Mouse (Mus musculus) liver, embryonic 16.5 days (tissue): ENCODE data around the gene Ssr2. TPM values are rescaled to one million over a fixed set of nuclear protein-coding genes. Genes with fewer than 3 reads are reported as not detected.
"Not testable (repeated sequence)": the region's sequence is repeated elsewhere in the genome, so short reads cannot be mapped to it uniquely, and the experiment has no call there.

Experiments
- ATAC-seq: fragments of 200-750 bp; cut with Nextera tagmentation; 2 replicates; pipeline ENCODE4 v1.8.0; 2017; ENCODE audit warnings: low read depth, mild to moderate bottlenecking, moderate number of reproducible peaks, moderate library complexity
- H3K27ac ChIP-seq: fragments of 300-500 bp; sonication (generic); 2 replicates; pipeline ENCODE4 v1.5.1; 2014; ENCODE audit warnings: mild to moderate bottlenecking, low read length
- H3K27me3 ChIP-seq: fragments of 300-500 bp; sonication (generic); 2 replicates; pipeline ENCODE4 v1.6.1; 2014; ENCODE audit warnings: low read depth, low read length, mixed read lengths; ENCODE audit not compliant: control insufficient read depth, insufficient read depth
- H3K36me3 ChIP-seq: fragments of 300-500 bp; sonication (generic); 2 replicates; pipeline ENCODE4 v1.6.1; 2014; ENCODE audit warnings: mild to moderate bottlenecking; ENCODE audit not compliant: control insufficient read depth, insufficient read depth
- H3K4me1 ChIP-seq: fragments of 300-500 bp; sonication (generic); 2 replicates; pipeline ENCODE4 v1.6.1; 2014; ENCODE audit warnings: low read depth, low read length, mixed read lengths; ENCODE audit not compliant: control insufficient read depth
- H3K4me2 ChIP-seq: fragments of 300-500 bp; sonication (generic); 2 replicates; pipeline ENCODE4 v1.6.1; 2014; ENCODE audit warnings: low read depth, low read length, mixed read lengths
- H3K4me3 ChIP-seq: fragments of 300-500 bp; sonication (generic); 2 replicates; pipeline ENCODE4 v1.5.1; 2014; ENCODE audit warnings: low read depth, mild to moderate bottlenecking, low read length
- H3K9ac ChIP-seq: fragments of 300-500 bp; sonication (generic); 2 replicates; pipeline ENCODE4 v1.6.1; 2014; ENCODE audit warnings: low read depth, low read length
- H3K9me3 ChIP-seq: fragments of 300-500 bp; sonication (generic); replicated peaks from 2 replicates; pipeline ENCODE4 v1.6.1; 2016; ENCODE audit warnings: low read length; ENCODE audit not compliant: control insufficient read depth
- WGBS: fragments of 180-500 bp; shearing (Covaris S2); extraction: QIAGEN DNeasy Blood & Tissue Kit; methylation state at CpG from one replicate; pipeline ENCODE4 v1.1.7; 2014; ENCODE audit not compliant: insufficient replicate concordance; 5-methylcytosine and 5-hydroxymethylcytosine counted together
- polyA plus RNA-seq: library from polyadenylated mRNA; unstranded; fragments of >200 nt; fragmentation: Nextera tagmentation; extraction: Ambion mirVana; gene quantifications from 2 replicates; pipeline ENCODE4 v1.2.1, GENCODE M21; 2015

Ssr2 gene
- polyA plus RNA-seq, 1 experiment from 2014 or later = 190 TPM

- peak; percentile 76 for ATAC-seq
- H3K4me3 ChIP-seq = no peak overlapping the region
- 51% methylated on average over 2 of the region's 2 CpGs for WGBS
- no peaks in the 10 kb centered on the region for H3K9me3 ChIP-seq
- peak overlapping the region; percentile 79 for H3K27ac ChIP-seq
- peaks cover 15% of the 10 kb centered on the region; the same call in 1 of the 2 replicates for H3K4me1 ChIP-seq
- H3K27me3 ChIP-seq = no peaks in the 10 kb centered on the region
- H3K9ac ChIP-seq = no peak overlapping the region
- no peak overlapping the region for H3K4me2 ChIP-seq
- H3K36me3 ChIP-seq = peaks cover 29% of the 10 kb centered on the region
Measured at GRCm38 (mm10) chr3:88569093-88569492, 6.6 kb upstream of the Ssr2 start.

GRCm38 (mm10) chr3:88569694-88570093 is 6.0 kb upstream of the Ssr2 start:
- WGBS = 82% methylated on average over 5 of the region's 5 CpGs
- peaks cover 27% of the 10 kb centered on the region for H3K36me3 ChIP-seq
- peak overlapping the region; percentile 64; the same call in 1 of the 2 replicates for H3K27ac ChIP-seq
- H3K9me3 ChIP-seq = no peaks in the 10 kb centered on the region
- H3K4me2 ChIP-seq = no peak overlapping the region
- H3K27me3 ChIP-seq = no peaks in the 10 kb centered on the region
- no peak for ATAC-seq
- H3K4me3 ChIP-seq = no peak overlapping the region
- H3K9ac ChIP-seq = no peak overlapping the region
- H3K4me1 ChIP-seq = peaks cover 15% of the 10 kb centered on the region; the same call in 1 of the 2 replicates

GRCm38 (mm10) chr3:88570341-88570740 is 5.3 kb upstream of the Ssr2 start:
- no peak for ATAC-seq
- no peak overlapping the region for H3K4me2 ChIP-seq
- H3K9ac ChIP-seq = no peak overlapping the region
- WGBS = 85% methylated on average over 10 of the region's 10 CpGs
- H3K27ac ChIP-seq = no peak overlapping the region
- peaks cover 26% of the 10 kb centered on the region for H3K36me3 ChIP-seq
- no peak overlapping the region for H3K4me3 ChIP-seq
- no peaks in the 10 kb centered on the region for H3K9me3 ChIP-seq
- H3K4me1 ChIP-seq = peaks cover 15% of the 10 kb centered on the region; the same call in 1 of the 2 replicates
- H3K27me3 ChIP-seq = no peaks in the 10 kb centered on the region

GRCm38 (mm10) chr3:88571856-88572255 is 3.8 kb upstream of the Ssr2 start:
- Histone ChIP-seq H3K9ac (no peak overlapping the region), H3K36me3 (peaks cover 22% of the 10 kb centered on the region), H3K27ac (no peak overlapping the region), H3K9me3 (no peaks in the 10 kb centered on the region), H3K4me3 (no peak overlapping the region), H3K4me1 (peaks cover 15% of the 10 kb centered on the region; the same call in 1 of the 2 replicates), H3K4me2 (no peak overlapping the region), H3K27me3 (no peaks in the 10 kb centered on the region)
- no peak for ATAC-seq
- 63% methylated on average over 1 of the region's 1 CpGs for WGBS

GRCm38 (mm10) chr3:88572835-88573234 is 2.8 kb upstream of the Ssr2 start:
- H3K9me3 ChIP-seq = no peaks in the 10 kb centered on the region
- no peak overlapping the region for H3K9ac ChIP-seq
- no peak overlapping the region for H3K4me2 ChIP-seq
- no peak overlapping the region for H3K4me3 ChIP-seq
- no peak overlapping the region for H3K27ac ChIP-seq
- H3K4me1 ChIP-seq = peaks cover 11% of the 10 kb centered on the region; the same call in 1 of the 2 replicates
- peaks cover 16% of the 10 kb centered on the region for H3K36me3 ChIP-seq
- no peaks in the 10 kb centered on the region for H3K27me3 ChIP-seq
- 75% methylated on average over 2 of the region's 2 CpGs for WGBS
- no peak for ATAC-seq

- H3K27ac ChIP-seq = no peak overlapping the region
- no peaks in the 10 kb centered on the region for H3K27me3 ChIP-seq
- no peak for ATAC-seq
- peaks cover 7% of the 10 kb centered on the region for H3K36me3 ChIP-seq
- 69% methylated on average over 2 of the region's 2 CpGs for WGBS
- no peak overlapping the region for H3K9ac ChIP-seq
- no peak overlapping the region for H3K4me2 ChIP-seq
- H3K4me3 ChIP-seq = no peak overlapping the region
- no peaks in the 10 kb centered on the region for H3K9me3 ChIP-seq
- peaks cover 7% of the 10 kb centered on the region for H3K4me1 ChIP-seq
Measured at GRCm38 (mm10) chr3:88573810-88574209, 1.9 kb upstream of the Ssr2 start.

- peaks cover 16% of the 10 kb centered on the region for H3K4me1 ChIP-seq
- not testable (repeated sequence) for H3K27ac ChIP-seq
- WGBS = 76% methylated on average over 5 of the region's 5 CpGs
Measured at GRCm38 (mm10) chr3:88577846-88578245, 2.2 kb downstream of the Ssr2 start.

GRCm38 (mm10) chr3:88578498-88579424 is 3.1 kb downstream of the Ssr2 start:
- H3K4me1 ChIP-seq = peaks cover 16% of the 10 kb centered on the region
- ATAC-seq = no peak
- WGBS = 40% methylated on average over 8 of the region's 8 CpGs
- no peaks in the 10 kb centered on the region for H3K27me3 ChIP-seq
- H3K9ac ChIP-seq = peak overlapping the region; percentile 88
- H3K36me3 ChIP-seq = peaks cover 2% of the 10 kb centered on the region; the same call in 1 of the 2 replicates
- peak overlapping the region; percentile 70 for H3K4me2 ChIP-seq
- H3K27ac ChIP-seq = no peak overlapping the region
- H3K9me3 ChIP-seq = no peaks in the 10 kb centered on the region
- peak overlapping the region; percentile 82 for H3K4me3 ChIP-seq

More at GRCm38 (mm10) chr3:88577846-88578245, 2.2 kb downstream of the Ssr2 start:
- H3K9ac ChIP-seq, H3K27me3 ChIP-seq, ATAC-seq, H3K4me2 ChIP-seq, H3K9me3 ChIP-seq, H3K36me3 ChIP-seq, H3K4me3 ChIP-seq: not testable (repeated sequence)
